Mouse (Mus musculus) forebrain, embryonic 14.5 days (tissue): ENCODE results near the gene St14. TPM values are rescaled to one million over a fixed set of nuclear protein-coding genes. Genes with fewer than 3 reads are reported as not detected.
"Not testable (repeated sequence)": the region's sequence is repeated elsewhere in the genome, so short reads cannot be mapped to it uniquely, and the experiment has no call there.

Experiments used
- ATAC-seq: fragments of 200-750 bp; cut with Nextera tagmentation; 2 replicates; pipeline ENCODE4 v1.8.0; 2017; ENCODE audit warnings: mild to moderate bottlenecking, moderate library complexity
- DNase-seq: peaks from one replicate; pipeline ENCODE4 v3.0.0-alpha.2; 2015; ENCODE audit warnings: low spot score
- H3K27ac ChIP-seq: fragments of 300-500 bp; sonication (generic); 2 replicates; pipeline ENCODE4 v1.5.1; 2014; ENCODE audit warnings: low read depth, mild to moderate bottlenecking, control low read depth, low read length, moderate library complexity
- H3K27me3 ChIP-seq: fragments of 300-500 bp; sonication (generic); replicated peaks from 2 replicates; pipeline ENCODE4 v1.6.1; 2014; ENCODE audit warnings: low read length, control low read depth, mixed read lengths; ENCODE audit not compliant: control insufficient read depth, insufficient read depth
- H3K36me3 ChIP-seq: fragments of 300-500 bp; sonication (generic); 2 replicates; pipeline ENCODE4 v1.6.1; 2014; ENCODE audit warnings: low read length, control low read depth; ENCODE audit not compliant: control insufficient read depth, insufficient read depth
- H3K4me1 ChIP-seq: fragments of 300-500 bp; sonication (generic); 2 replicates; pipeline ENCODE4 v1.6.1; 2014; ENCODE audit warnings: antibody characterized with exemption, low read length, control low read depth; ENCODE audit not compliant: control insufficient read depth, insufficient read depth
- H3K4me2 ChIP-seq: fragments of 300-500 bp; sonication (generic); 2 replicates; pipeline ENCODE4 v1.6.1; 2014; ENCODE audit warnings: mild to moderate bottlenecking, control low read depth, low read length
- H3K4me3 ChIP-seq: fragments of 300-500 bp; sonication (generic); 2 replicates; pipeline ENCODE4 v1.5.1; 2014; ENCODE audit warnings: low read depth, low read length, control low read depth
- H3K9ac ChIP-seq: fragments of 300-500 bp; sonication (generic); 2 replicates; pipeline ENCODE4 v1.6.1; 2014; ENCODE audit warnings: mild to moderate bottlenecking, low read length, control low read depth, moderate library complexity
- H3K9me3 ChIP-seq: fragments of 300-500 bp; sonication (generic); replicated peaks from 2 replicates; pipeline ENCODE4 v1.6.1; 2016; ENCODE audit warnings: low read length, control low read depth, mixed read lengths; ENCODE audit not compliant: control insufficient read depth
- WGBS: fragments of 180-500 bp; shearing (Covaris S2); extraction: QIAGEN DNeasy Blood & Tissue Kit; methylation state at CpG from one replicate; pipeline ENCODE4 v1.1.7; 2014; 5-methylcytosine and 5-hydroxymethylcytosine counted together
- polyA plus RNA-seq: library from polyadenylated mRNA; unstranded; fragments of >200 nt; fragmentation: Nextera tagmentation; extraction: Ambion mirVana; gene quantifications from 2 replicates; pipeline ENCODE4 v1.2.1, GENCODE M21; 2014

Gene St14
- polyA plus RNA-seq, 1 experiment from 2014 or later, result 0.18 TPM

- Histone ChIP-seq H3K9me3 (no peaks in the 10 kb centered on the region), H3K4me2 (no peak overlapping the region), H3K27ac (no peak overlapping the region), H3K27me3 (no peaks in the 10 kb centered on the region), H3K4me3 (no peak overlapping the region), H3K4me1 (no peaks in the 10 kb centered on the region), H3K36me3 (peaks cover 25% of the 10 kb centered on the region; the same call in 1 of the 2 replicates), H3K9ac (no peak overlapping the region)
- WGBS, result 93% methylated on average over 2 of the region's 2 CpGs
- ATAC-seq (no peak), DNase-seq (no peak)
Measured at GRCm38 (mm10) chr9:31058723-31059122, 72.9 kb downstream of the St14 start.

DNA sequence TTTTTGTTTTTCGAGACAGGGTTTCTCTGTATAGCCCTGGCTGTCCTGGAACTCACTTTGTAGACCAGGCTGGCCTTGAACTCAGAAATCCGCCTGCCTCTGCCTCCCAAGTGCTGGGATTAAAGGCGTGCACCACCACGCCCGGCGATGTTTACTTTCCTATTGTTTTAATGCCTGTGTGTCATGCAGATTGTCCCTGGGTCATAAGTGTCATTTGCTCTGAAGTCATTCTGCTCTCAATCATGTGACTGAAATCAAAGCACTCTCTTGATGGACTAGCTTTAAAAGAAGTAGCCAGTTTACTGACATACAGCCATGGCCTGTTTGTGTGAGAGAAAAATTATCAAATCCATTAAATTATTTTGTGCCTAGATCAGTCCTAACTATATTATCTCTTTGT, 80.1 kb downstream of the St14 start:
- H3K4me2 ChIP-seq, ATAC-seq, DNase-seq, H3K4me3 ChIP-seq, H3K9me3 ChIP-seq, H3K9ac ChIP-seq, H3K36me3 ChIP-seq, H3K27ac ChIP-seq, H3K4me1 ChIP-seq, H3K27me3 ChIP-seq: not testable (repeated sequence)
- WGBS, result 93% methylated on average over 6 of the region's 6 CpGs

DNA sequence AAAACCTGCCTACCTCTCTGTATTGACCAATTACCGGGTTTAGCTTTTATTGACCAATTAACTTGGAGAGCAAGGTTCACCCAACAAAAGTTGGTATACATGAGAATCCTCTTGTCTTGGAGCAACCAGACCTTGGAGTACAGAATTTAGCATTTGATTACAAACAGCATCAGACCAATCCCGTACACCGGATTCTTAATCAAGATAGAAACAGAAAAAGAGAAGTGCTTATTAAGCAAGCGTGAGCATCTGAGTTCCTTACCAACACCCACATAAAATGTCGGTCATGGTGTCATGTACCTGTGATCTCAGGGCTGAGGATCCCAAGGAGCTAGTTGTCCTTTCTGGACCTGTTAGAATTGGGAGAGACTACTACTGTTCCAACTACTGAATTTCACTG, 81.4 kb downstream of the St14 start:
- DNase-seq (no peak), ATAC-seq (no peak)
- Histone ChIP-seq H3K27me3 (no peaks in the 10 kb centered on the region), H3K36me3 (0 out of 2 replicates have a peak, but pooled peaks cover 2% of the 10 kb centered on the region), H3K27ac (no peak overlapping the region), H3K4me3 (no peak overlapping the region), H3K4me1 (no peaks in the 10 kb centered on the region), H3K4me2 (no peak overlapping the region), H3K9me3 (no peaks in the 10 kb centered on the region), H3K9ac (no peak overlapping the region)
- WGBS, result 98% methylated on average over 5 of the region's 5 CpGs

Other genes starting within 250 kb of the St14 start
- 2.4 and 2.8 TPM in 2 replicates for gene Adamts15, start 209.4 kb downstream of the St14 start, polyA plus RNA-seq
- 0.72 and 0.95 TPM in 2 replicates for gene Adamts8, start 189.3 kb downstream of the St14 start, polyA plus RNA-seq
- gene Zbtb44, start 101.2 kb downstream of the St14 start, polyA plus RNA-seq, result 3.1 and 4.6 TPM in 2 replicates
- 208 and 237 TPM in 2 replicates for gene Aplp2, start 80.0 kb upstream of the St14 start, polyA plus RNA-seq
- 7.3 and 9.7 TPM in 2 replicates for gene Prdm10, start 148.7 kb upstream of the St14 start, polyA plus RNA-seq